Mouse (Mus musculus) intestine, embryonic 16.5 days (tissue): ENCODE measurements at regions not wholly inside any gene's neighbourhood (a gene's known extent, or its start where the extent isn't known, plus 50 kb on each side); places are given as distances from the start of the nearest gene placed in this dataset.

Source experiments
- ATAC-seq: fragments of 200-750 bp; cut with Nextera tagmentation; 2 replicates; pipeline ENCODE4 v1.8.0; 2017; ENCODE audit warnings: moderate TSS enrichment, moderate library complexity
- H3K27ac ChIP-seq: fragments of 300-500 bp; sonication (generic); 2 replicates; pipeline ENCODE4 v1.5.1; 2014; ENCODE audit warnings: mild to moderate bottlenecking, low read length
- H3K27me3 ChIP-seq: fragments of 300-500 bp; sonication (generic); replicated peaks from 2 replicates; pipeline ENCODE4 v1.6.1; 2014; ENCODE audit warnings: low read length, control low read depth, mixed read lengths; ENCODE audit not compliant: control insufficient read depth, insufficient read depth
- H3K36me3 ChIP-seq: fragments of 300-500 bp; sonication (generic); 2 replicates; pipeline ENCODE4 v1.6.1; 2014; ENCODE audit warnings: low read length, control low read depth; ENCODE audit not compliant: control insufficient read depth, insufficient read depth
- H3K4me1 ChIP-seq: fragments of 300-500 bp; sonication (generic); 2 replicates; pipeline ENCODE4 v1.6.1; 2014; ENCODE audit warnings: low read length, control low read depth, mixed read lengths; ENCODE audit not compliant: control insufficient read depth, insufficient read depth
- H3K4me2 ChIP-seq: fragments of 300-500 bp; sonication (generic); 2 replicates; pipeline ENCODE4 v1.6.1; 2014; ENCODE audit warnings: low read depth, low read length, control low read depth
- H3K4me3 ChIP-seq: fragments of 300-500 bp; sonication (generic); 2 replicates; pipeline ENCODE4 v1.5.1; 2014; ENCODE audit warnings: mild to moderate bottlenecking, low read length
- H3K9ac ChIP-seq: fragments of 300-500 bp; sonication (generic); 2 replicates; pipeline ENCODE4 v1.6.1; 2014; ENCODE audit warnings: low read depth, low read length
- H3K9me3 ChIP-seq: fragments of 300-500 bp; sonication (generic); 2 replicates; pipeline ENCODE4 v1.6.1; 2016; ENCODE audit warnings: low read length, control low read depth; ENCODE audit not compliant: control insufficient read depth
- WGBS: fragments of 180-500 bp; shearing (Covaris S2); extraction: QIAGEN DNeasy Blood & Tissue Kit; methylation state at CpG from one replicate; pipeline ENCODE4 v1.1.7; 2014; 5-methylcytosine and 5-hydroxymethylcytosine counted together

DNA sequence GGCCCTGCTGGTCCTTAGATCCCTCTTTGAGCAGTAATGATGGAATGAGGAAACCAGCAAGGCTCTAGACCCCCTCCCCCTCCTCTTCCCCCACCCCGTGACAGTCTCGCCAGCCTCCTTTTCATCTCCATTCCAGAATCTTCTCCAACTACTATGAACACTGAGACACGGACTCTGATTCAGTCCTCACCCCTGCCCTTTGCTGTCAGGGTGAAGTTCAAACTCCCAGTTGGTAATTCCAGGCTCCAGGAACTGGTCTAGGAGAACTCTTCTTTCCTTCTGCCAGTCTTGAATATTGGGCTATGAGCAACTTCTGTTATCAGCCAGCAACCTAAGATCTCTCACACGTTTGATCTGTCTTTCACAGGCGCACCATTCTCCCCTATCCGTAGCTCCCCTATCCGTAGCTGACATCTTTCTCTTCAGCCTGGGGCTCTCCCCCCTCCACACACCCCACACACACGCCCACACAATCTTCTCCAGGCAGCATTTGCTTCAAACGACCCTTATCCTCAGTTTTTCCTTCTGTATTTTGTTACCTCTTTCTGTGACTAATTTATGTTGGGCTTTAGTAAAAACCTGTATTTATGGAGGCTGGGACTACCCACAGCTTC, 128.6 kb upstream of the Rreb1 start:
- 0 out of 2 replicates have a peak, but pooled peaks have one; percentile 45 for ATAC-seq
- WGBS: 52% methylated on average over 9 of the region's 9 CpGs
- no peaks in the 10 kb centered on the region for H3K27me3 ChIP-seq

DNA sequence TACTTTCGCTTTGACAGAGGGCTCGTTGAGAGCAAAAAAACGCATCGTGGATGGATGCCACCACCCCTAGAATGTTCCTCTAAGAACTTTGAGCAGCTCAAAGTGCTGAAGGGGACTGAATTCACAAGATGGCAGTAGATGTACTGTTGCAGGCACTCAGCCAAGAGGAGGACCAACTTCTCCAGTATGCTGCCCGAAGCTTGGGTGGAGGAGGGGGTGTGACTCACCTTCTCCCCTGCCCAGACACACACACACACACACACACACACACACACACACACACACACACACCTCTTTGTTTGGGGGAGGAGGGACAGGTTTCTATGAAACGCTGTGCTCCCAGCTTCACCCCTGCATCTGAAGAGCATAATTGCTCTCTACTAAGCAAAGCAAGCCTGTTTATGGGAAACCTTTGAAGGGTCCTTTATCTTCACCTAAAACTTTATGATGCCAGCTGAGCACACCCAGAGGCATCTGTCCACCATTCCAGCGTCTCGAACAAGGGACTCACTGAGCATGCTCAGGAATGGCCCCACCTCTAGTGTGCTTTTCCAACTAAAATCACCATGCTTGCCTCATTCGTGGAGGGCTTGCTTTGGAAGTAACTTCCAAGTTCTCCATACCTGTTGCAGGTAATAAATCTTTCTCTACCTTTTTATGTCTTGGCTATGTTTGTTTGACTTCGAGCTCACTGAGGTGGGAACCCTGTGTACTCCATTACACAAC, 126.8 kb upstream of the Rreb1 start:
- Histone ChIP-seq H3K27me3 (no peaks in the 10 kb centered on the region), H3K9ac (no peak overlapping the region), H3K4me1 (no peaks in the 10 kb centered on the region), H3K4me2 (no peak overlapping the region), H3K36me3 (no peaks in the 10 kb centered on the region), H3K27ac (no peak overlapping the region), H3K4me3 (no peak overlapping the region), H3K9me3 (no peaks in the 10 kb centered on the region)
- ATAC-seq: no peak
- WGBS: 71% methylated on average over 10 of the region's 10 CpGs

More for the DNA sequence above, 128.6 kb upstream of the Rreb1 start:
- Histone ChIP-seq H3K4me1 (no peaks in the 10 kb centered on the region), H3K27ac (no peak overlapping the region), H3K4me2 (no peak overlapping the region), H3K9me3 (no peaks in the 10 kb centered on the region), H3K4me3 (no peak overlapping the region), H3K9ac (no peak overlapping the region), H3K36me3 (no peaks in the 10 kb centered on the region)

DNA sequence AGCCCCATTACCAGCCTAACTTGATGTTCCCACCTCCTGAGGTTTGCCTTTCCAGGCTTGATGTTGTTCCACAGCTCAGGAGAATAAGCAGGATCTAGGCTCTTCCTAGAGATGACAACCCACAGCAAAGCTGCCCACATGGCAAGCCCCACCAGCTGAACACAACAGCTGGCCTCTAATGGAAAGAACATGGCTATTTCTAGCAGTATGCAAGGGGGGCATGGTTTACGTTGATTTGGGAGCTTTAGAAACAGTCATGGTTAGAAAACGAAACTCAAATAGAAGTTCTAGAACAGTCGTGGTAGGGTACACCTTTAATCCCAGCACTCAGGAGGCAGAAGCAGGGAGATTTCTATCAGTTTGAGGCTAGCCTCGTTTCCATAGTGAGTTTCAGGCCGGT, 123.5 kb upstream of the Rreb1 start:
- Histone ChIP-seq H3K4me1 (no peaks in the 10 kb centered on the region), H3K27me3 (no peaks in the 10 kb centered on the region), H3K4me2 (no peak overlapping the region), H3K36me3 (no peaks in the 10 kb centered on the region), H3K4me3 (no peak overlapping the region), H3K9me3 (no peaks in the 10 kb centered on the region), H3K27ac (no peak overlapping the region), H3K9ac (no peak overlapping the region)
- ATAC-seq: no peak
- 75% methylated on average over 5 of the region's 5 CpGs for WGBS

DNA sequence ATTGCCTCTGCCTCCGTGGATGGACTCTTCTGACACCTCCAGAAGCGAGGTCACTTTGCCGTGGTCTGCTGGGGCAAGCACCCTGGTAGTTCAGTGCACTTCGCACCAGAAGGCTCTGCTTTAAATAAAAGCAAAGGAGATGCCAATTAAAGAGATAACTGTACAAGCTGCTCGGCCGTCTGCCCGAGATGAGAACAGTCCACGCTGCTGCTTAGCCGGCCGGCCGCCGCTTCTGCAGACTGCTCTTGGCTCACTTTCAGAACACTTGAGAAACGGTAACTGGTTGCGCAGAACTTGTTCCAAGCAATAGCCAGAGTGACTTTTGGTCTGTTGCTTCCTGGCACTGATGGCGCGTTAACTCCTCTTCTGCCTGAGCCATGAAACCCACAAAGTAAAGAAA, 121.0 kb upstream of the Rreb1 start:
- 55% methylated on average over 16 of the region's 16 CpGs for WGBS
- no peak overlapping the region for H3K9ac ChIP-seq
- H3K36me3 ChIP-seq: no peaks in the 10 kb centered on the region
- H3K27ac ChIP-seq: no peak overlapping the region
- no peaks in the 10 kb centered on the region for H3K9me3 ChIP-seq
- H3K4me1 ChIP-seq: no peaks in the 10 kb centered on the region
- no peak for ATAC-seq
- H3K27me3 ChIP-seq: no peaks in the 10 kb centered on the region
- no peak overlapping the region for H3K4me2 ChIP-seq
- no peak overlapping the region for H3K4me3 ChIP-seq

DNA sequence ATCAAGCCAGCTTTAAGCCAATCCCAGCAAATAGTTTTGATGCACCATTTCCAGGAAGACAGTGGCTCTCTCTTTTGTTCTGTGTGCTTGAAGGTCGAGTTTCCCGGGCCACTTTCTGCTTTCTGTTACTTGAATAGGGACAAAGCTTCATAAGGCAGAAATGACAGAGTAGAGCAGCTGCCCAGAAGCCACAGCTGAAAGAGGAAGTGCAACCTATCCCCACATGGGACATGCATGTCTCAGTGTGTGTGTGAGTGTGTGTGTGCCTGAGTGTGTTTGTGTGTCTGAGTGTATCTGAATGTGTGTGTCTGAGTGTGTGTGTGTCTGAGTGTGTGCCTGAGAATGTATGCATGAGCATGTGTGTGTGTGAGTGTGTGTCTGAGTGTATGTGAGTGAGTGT, 120.2 kb upstream of the Rreb1 start:
- H3K4me1 ChIP-seq: no peaks in the 10 kb centered on the region
- no peaks in the 10 kb centered on the region for H3K9me3 ChIP-seq
- H3K9ac ChIP-seq: no peak overlapping the region
- no peak overlapping the region for H3K4me3 ChIP-seq
- WGBS: 59% methylated on average over 2 of the region's 2 CpGs
- H3K27me3 ChIP-seq: no peaks in the 10 kb centered on the region
- no peak overlapping the region for H3K27ac ChIP-seq
- ATAC-seq: no peak
- H3K36me3 ChIP-seq: no peaks in the 10 kb centered on the region
- H3K4me2 ChIP-seq: no peak overlapping the region

GRCm38 (mm10) chr13:37658519-37658918, 119.7 kb upstream of the Rreb1 start:
- H3K9ac ChIP-seq: no peak overlapping the region
- H3K4me3 ChIP-seq: no peak overlapping the region
- no peaks in the 10 kb centered on the region for H3K9me3 ChIP-seq
- ATAC-seq: no peak
- 82% methylated on average over 6 of the region's 6 CpGs for WGBS
- H3K27ac ChIP-seq: no peak overlapping the region
- no peaks in the 10 kb centered on the region for H3K27me3 ChIP-seq
- H3K36me3 ChIP-seq: no peaks in the 10 kb centered on the region
- H3K4me2 ChIP-seq: no peak overlapping the region
- H3K4me1 ChIP-seq: no peaks in the 10 kb centered on the region

DNA sequence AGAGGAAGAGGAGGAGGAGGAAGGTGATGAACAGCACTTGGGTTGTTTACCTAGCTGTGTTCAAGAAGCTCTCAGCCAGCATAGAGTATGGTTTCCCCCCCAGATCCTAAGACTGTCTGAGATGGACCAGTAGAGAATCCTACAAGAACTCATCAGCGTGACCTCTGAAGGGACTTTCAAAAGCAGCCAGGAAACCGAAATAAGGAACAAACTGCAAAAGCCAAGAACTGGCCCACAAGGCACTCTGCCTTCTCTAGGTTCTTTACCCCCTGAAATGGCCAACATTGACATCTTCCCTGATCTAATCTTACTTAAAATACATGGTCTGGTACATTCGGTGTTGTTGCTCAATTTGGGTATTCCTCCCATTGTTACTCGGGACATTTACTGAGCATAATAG, 118.1 kb upstream of the Rreb1 start:
- WGBS: 82% methylated on average over 4 of the region's 4 CpGs
- Histone ChIP-seq H3K4me2 (no peak overlapping the region), H3K27me3 (no peaks in the 10 kb centered on the region), H3K9ac (no peak overlapping the region), H3K9me3 (no peaks in the 10 kb centered on the region), H3K36me3 (no peaks in the 10 kb centered on the region), H3K4me3 (no peak overlapping the region), H3K4me1 (no peaks in the 10 kb centered on the region), H3K27ac (no peak overlapping the region)
- ATAC-seq: no peak

- Histone ChIP-seq H3K27ac (no peak overlapping the region), H3K27me3 (no peaks in the 10 kb centered on the region), H3K4me3 (no peak overlapping the region), H3K36me3 (no peaks in the 10 kb centered on the region), H3K4me2 (no peak overlapping the region), H3K4me1 (no peaks in the 10 kb centered on the region), H3K9me3 (no peaks in the 10 kb centered on the region), H3K9ac (no peak overlapping the region)
- ATAC-seq: no peak
Observed at GRCm38 (mm10) chr13:37660668-37661067, 117.5 kb upstream of the Rreb1 start.

- no peak for ATAC-seq
- no peak overlapping the region for H3K4me3 ChIP-seq
- whole genome bisulfite sequencing: 73% methylated on average over 2 of the region's 2 CpGs
- no peak overlapping the region for H3K4me2 ChIP-seq
- no peaks in the 10 kb centered on the region for H3K36me3 ChIP-seq
- H3K27me3 ChIP-seq: no peaks in the 10 kb centered on the region
- H3K9ac ChIP-seq: no peak overlapping the region
- no peak overlapping the region for H3K27ac ChIP-seq
- no peaks in the 10 kb centered on the region for H3K9me3 ChIP-seq
- no peaks in the 10 kb centered on the region for H3K4me1 ChIP-seq
Observed at GRCm38 (mm10) chr13:37664116-37664515, 114.1 kb upstream of the Rreb1 start.
